Mouse (Mus musculus): ENCODE data around the gene Ppib. TPM values are rescaled to one million over a fixed set of nuclear protein-coding genes. Genes with fewer than 3 reads are reported as not detected.

Ppib gene
- total RNA-seq, 2 experiments from 2014 or later: 123 to 129 TPM

Other genes starting within 250 kb of the Ppib start
- 10 to 100 TPM; 22.6 to 25.3 TPM for gene Zfp609, start 232.7 kb upstream of the Ppib start, total RNA-seq (2021)
- under 1 TPM; 0.69 to 0.76 TPM for gene Pclaf, start 170.0 kb upstream of the Ppib start, total RNA-seq (2021)
- gene Trip4, start 151.4 kb upstream of the Ppib start, total RNA-seq (2021): 10 to 100 TPM; 17.1 to 18.8 TPM
- gene Csnk1g1, start 151.3 kb upstream of the Ppib start, total RNA-seq (2021): 10 to 100 TPM in 1 of 2 experiments, 1 to 10 TPM in 1; 8.6 to 12.0 TPM
- under 1 TPM; 0.57 to 0.86 TPM for gene Snx22, start 9.5 kb downstream of the Ppib start, total RNA-seq (2021)
- gene Snx1, start 66.4 kb downstream of the Ppib start, total RNA-seq (2021): 10 to 100 TPM; 27.7 to 29.8 TPM
- gene Ciao2a, start 66.4 kb downstream of the Ppib start, total RNA-seq (2021): 10 to 100 TPM; 65.6 to 69.9 TPM
- 1 to 10 TPM; 4.6 to 6.2 TPM for gene Dapk2, start 98.0 kb downstream of the Ppib start, total RNA-seq (2021)